Mouse (Mus musculus): ENCODE data around the gene Gm20388. TPM values are rescaled to one million over a fixed set of nuclear protein-coding genes. Genes with fewer than 3 reads are reported as not detected.
A peak's percentile ranks its signal among the peaks of the same experiment; 100 is the strongest.

Gm20388 gene
- total and polyA plus RNA-seq, 2 experiments from 2014 or later: 17.3 TPM; not detected in 1

- WGBS: 66% methylated on average over 9 of the region's 9 CpGs
Observed at GRCm38 (mm10) chr8:122260755-122261154, 2350.1 kb downstream of the Gm20388 start.

DNA sequence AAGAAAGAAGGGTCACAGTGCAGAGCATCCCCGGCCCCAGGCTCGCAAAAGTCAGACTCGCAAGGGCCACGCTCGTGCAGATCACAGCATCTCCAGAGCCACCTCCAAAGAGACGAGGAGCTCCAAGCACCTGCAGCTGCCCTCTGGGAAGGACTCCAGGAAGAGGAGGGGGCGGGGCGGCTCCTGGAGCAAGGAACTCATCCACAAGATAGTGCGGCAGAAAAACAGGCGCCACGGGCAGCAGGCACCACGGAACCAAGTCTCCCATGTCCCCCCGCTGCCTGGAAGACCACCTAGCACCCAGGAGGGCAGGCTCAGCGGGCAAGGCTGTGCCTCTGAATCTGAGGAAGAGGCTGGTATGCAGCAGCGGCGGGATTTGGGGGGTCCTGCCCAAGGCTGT is 2352.2 kb downstream of the Gm20388 start:
- Histone ChIP-seq H3K27me3 (ENCODE audit: control insufficient read depth, insufficient read depth, low read length) (peaks cover 8% of the 10 kb centered on the region; the same call in 1 of the 2 replicates), H3K4me3 (ENCODE audit: low read depth, low read length) (no peak overlapping the region), H3K4me1 (ENCODE audit: control insufficient read depth, insufficient read depth) (no peaks in the 10 kb centered on the region), H3K9me3 (replicated peaks; ENCODE audit: control insufficient read depth, low read length) (no peaks in the 10 kb centered on the region), H3K27ac (ENCODE audit: low read depth) (no peak overlapping the region), H3K36me3 (replicated peaks; ENCODE audit: control insufficient read depth, insufficient read depth, low read length) (no peaks in the 10 kb centered on the region; the same call in 1 of the 2 replicates), H3K4me2 (ENCODE audit: low read depth, low read length) (no peak overlapping the region), H3K9ac (replicated peaks; ENCODE audit: low read depth, low read length) (no peak overlapping the region)
- no peak for TF ChIP-seq CTCF (IDR thresholded peaks at IDR 0.05; ENCODE audit: low read depth)
- no peak for TF ChIP-seq EP300 (IDR thresholded peaks at IDR 0.05; ENCODE audit: low read depth)
- 61% methylated on average over 16 of the region's 16 CpGs for WGBS
- DNase-seq (ENCODE audit: low spot score) (no peak), ATAC-seq (ENCODE audit: insufficient read depth, low read depth) (no peak)

More at GRCm38 (mm10) chr8:122260755-122261154, 2350.1 kb downstream of the Gm20388 start:
- Histone ChIP-seq H3K4me1 (ENCODE audit: control insufficient read depth, insufficient read depth) (no peaks in the 10 kb centered on the region), H3K9me3 (replicated peaks; ENCODE audit: control insufficient read depth, low read length) (no peaks in the 10 kb centered on the region), H3K4me2 (ENCODE audit: low read depth, low read length) (no peak overlapping the region), H3K36me3 (replicated peaks; ENCODE audit: control insufficient read depth, insufficient read depth, low read length) (no peaks in the 10 kb centered on the region; the same call in 1 of the 2 replicates), H3K27ac (ENCODE audit: low read depth) (no peak overlapping the region), H3K4me3 (ENCODE audit: low read depth, low read length) (no peak overlapping the region), H3K27me3 (ENCODE audit: control insufficient read depth, insufficient read depth, low read length) (peaks cover 8% of the 10 kb centered on the region; the same call in 1 of the 2 replicates), H3K9ac (replicated peaks; ENCODE audit: low read depth, low read length) (no peak overlapping the region)
- DNase-seq (ENCODE audit: low spot score) (no peak), ATAC-seq (ENCODE audit: insufficient read depth, low read depth) (no peak)
- TF ChIP-seq CTCF (IDR thresholded peaks at IDR 0.05; ENCODE audit: low read depth): no peak
- TF ChIP-seq EP300 (IDR thresholded peaks at IDR 0.05; ENCODE audit: low read depth): no peak

GRCm38 (mm10) chr8:122264243-122264642 is 2353.6 kb downstream of the Gm20388 start:
- H3K4me3 ChIP-seq (ENCODE audit: low read depth, low read length): no peak overlapping the region
- H3K9me3 ChIP-seq (replicated peaks; ENCODE audit: control insufficient read depth, low read length): no peaks in the 10 kb centered on the region
- H3K9ac ChIP-seq (replicated peaks; ENCODE audit: low read depth, low read length): no peak overlapping the region
- DNase-seq (ENCODE audit: low spot score): no peak
- H3K36me3 ChIP-seq (replicated peaks; ENCODE audit: control insufficient read depth, insufficient read depth, low read length): no peaks in the 10 kb centered on the region; the same call in 1 of the 2 replicates
- TF ChIP-seq EP300 (IDR thresholded peaks at IDR 0.05; ENCODE audit: low read depth) (no peak), CTCF (IDR thresholded peaks at IDR 0.05; ENCODE audit: low read depth) (no peak)
- H3K27me3 ChIP-seq (ENCODE audit: control insufficient read depth, insufficient read depth, low read length): peaks cover 11% of the 10 kb centered on the region; the same call in 1 of the 2 replicates
- ATAC-seq (ENCODE audit: insufficient read depth, low read depth): no peak
- H3K27ac ChIP-seq (ENCODE audit: low read depth): no peak overlapping the region
- H3K4me1 ChIP-seq (ENCODE audit: control insufficient read depth, insufficient read depth): no peaks in the 10 kb centered on the region; the same call in 1 of the 2 replicates
- 50% methylated on average over 9 of the region's 9 CpGs for WGBS
- H3K4me2 ChIP-seq (ENCODE audit: low read depth, low read length): no peak overlapping the region

GRCm38 (mm10) chr8:122265522-122265921 is 2354.9 kb downstream of the Gm20388 start:
- H3K36me3 ChIP-seq (replicated peaks; ENCODE audit: control insufficient read depth, insufficient read depth, low read length): no peaks in the 10 kb centered on the region; the same call in 1 of the 2 replicates
- no peak overlapping the region for H3K9ac ChIP-seq (replicated peaks; ENCODE audit: low read depth, low read length)
- 90% methylated on average over 8 of the region's 8 CpGs for WGBS
- ATAC-seq (ENCODE audit: insufficient read depth, low read depth) (no peak), DNase-seq (ENCODE audit: low spot score) (no peak)
- peaks cover 19% of the 10 kb centered on the region for H3K27me3 ChIP-seq (ENCODE audit: control insufficient read depth, insufficient read depth, low read length)
- no peak overlapping the region for H3K27ac ChIP-seq (ENCODE audit: low read depth)
- H3K4me1 ChIP-seq (ENCODE audit: control insufficient read depth, insufficient read depth): no peaks in the 10 kb centered on the region; the same call in 1 of the 2 replicates
- no peak overlapping the region for H3K4me3 ChIP-seq (ENCODE audit: low read depth, low read length)
- TF ChIP-seq EP300 (IDR thresholded peaks at IDR 0.05; ENCODE audit: low read depth): no peak
- no peak for TF ChIP-seq CTCF (IDR thresholded peaks at IDR 0.05; ENCODE audit: low read depth)
- no peaks in the 10 kb centered on the region for H3K9me3 ChIP-seq (replicated peaks; ENCODE audit: control insufficient read depth, low read length)
- no peak overlapping the region for H3K4me2 ChIP-seq (ENCODE audit: low read depth, low read length)

GRCm38 (mm10) chr8:122266867-122267266 is 2356.2 kb downstream of the Gm20388 start:
- WGBS: 66% methylated on average over 13 of the region's 13 CpGs
- Histone ChIP-seq H3K4me1 (ENCODE audit: control insufficient read depth, insufficient read depth) (no peaks in the 10 kb centered on the region; the same call in 1 of the 2 replicates), H3K4me2 (ENCODE audit: low read depth, low read length) (no peak overlapping the region), H3K9me3 (replicated peaks; ENCODE audit: control insufficient read depth, low read length) (no peaks in the 10 kb centered on the region), H3K27me3 (ENCODE audit: control insufficient read depth, insufficient read depth, low read length) (peaks cover 19% of the 10 kb centered on the region), H3K9ac (replicated peaks; ENCODE audit: low read depth, low read length) (no peak overlapping the region), H3K36me3 (replicated peaks; ENCODE audit: control insufficient read depth, insufficient read depth, low read length) (no peaks in the 10 kb centered on the region), H3K4me3 (ENCODE audit: low read depth, low read length) (no peak overlapping the region), H3K27ac (ENCODE audit: low read depth) (no peak overlapping the region)
- TF ChIP-seq CTCF (IDR thresholded peaks at IDR 0.05; ENCODE audit: low read depth) (no peak), EP300 (IDR thresholded peaks at IDR 0.05; ENCODE audit: low read depth) (no peak)
- DNase-seq (ENCODE audit: low spot score) (no peak), ATAC-seq (ENCODE audit: insufficient read depth, low read depth) (no peak)

- no peaks in the 10 kb centered on the region for H3K36me3 ChIP-seq (replicated peaks; ENCODE audit: control insufficient read depth, insufficient read depth, low read length)
- ATAC-seq (ENCODE audit: insufficient read depth, low read depth) (no peak), DNase-seq (ENCODE audit: low spot score) (no peak)
- peak overlapping the region; percentile 36 for H3K4me3 ChIP-seq (ENCODE audit: low read depth, low read length)
- H3K27ac ChIP-seq (ENCODE audit: low read depth): no peak overlapping the region
- TF ChIP-seq EP300 (IDR thresholded peaks at IDR 0.05; ENCODE audit: low read depth): no peak
- no peak for TF ChIP-seq CTCF (IDR thresholded peaks at IDR 0.05; ENCODE audit: low read depth)
- peak overlapping the region; percentile 31; the same call in 1 of the 2 replicates for H3K9ac ChIP-seq (replicated peaks; ENCODE audit: low read depth, low read length)
- H3K27me3 ChIP-seq (ENCODE audit: control insufficient read depth, insufficient read depth, low read length): peaks cover 15% of the 10 kb centered on the region
- WGBS: 53% methylated on average over 24 of the region's 24 CpGs
- peak overlapping the region; percentile 66 for H3K4me2 ChIP-seq (ENCODE audit: low read depth, low read length)
- H3K4me1 ChIP-seq (ENCODE audit: control insufficient read depth, insufficient read depth): no peaks in the 10 kb centered on the region; the same call in 1 of the 2 replicates
- no peaks in the 10 kb centered on the region for H3K9me3 ChIP-seq (replicated peaks; ENCODE audit: control insufficient read depth, low read length)
Observed at GRCm38 (mm10) chr8:122268861-122269260, 2358.2 kb downstream of the Gm20388 start.
